Mouse (Mus musculus) cerebellum, adult (tissue): ENCODE measurements around the gene Tmem209.
A peak's percentile ranks its signal among the peaks of the same experiment; 100 is the strongest.

Source experiments
- ATAC-seq: cut with Nextera tagmentation; 2 replicates; pipeline ENCODE4 v1.9.2; 2017; ENCODE audit warnings: mild to moderate bottlenecking, moderate library complexity, mixed read lengths; ENCODE audit not compliant: insufficient number of reproducible peaks, low FRiP score, low TSS enrichment

Gene Tmem209

DNA sequence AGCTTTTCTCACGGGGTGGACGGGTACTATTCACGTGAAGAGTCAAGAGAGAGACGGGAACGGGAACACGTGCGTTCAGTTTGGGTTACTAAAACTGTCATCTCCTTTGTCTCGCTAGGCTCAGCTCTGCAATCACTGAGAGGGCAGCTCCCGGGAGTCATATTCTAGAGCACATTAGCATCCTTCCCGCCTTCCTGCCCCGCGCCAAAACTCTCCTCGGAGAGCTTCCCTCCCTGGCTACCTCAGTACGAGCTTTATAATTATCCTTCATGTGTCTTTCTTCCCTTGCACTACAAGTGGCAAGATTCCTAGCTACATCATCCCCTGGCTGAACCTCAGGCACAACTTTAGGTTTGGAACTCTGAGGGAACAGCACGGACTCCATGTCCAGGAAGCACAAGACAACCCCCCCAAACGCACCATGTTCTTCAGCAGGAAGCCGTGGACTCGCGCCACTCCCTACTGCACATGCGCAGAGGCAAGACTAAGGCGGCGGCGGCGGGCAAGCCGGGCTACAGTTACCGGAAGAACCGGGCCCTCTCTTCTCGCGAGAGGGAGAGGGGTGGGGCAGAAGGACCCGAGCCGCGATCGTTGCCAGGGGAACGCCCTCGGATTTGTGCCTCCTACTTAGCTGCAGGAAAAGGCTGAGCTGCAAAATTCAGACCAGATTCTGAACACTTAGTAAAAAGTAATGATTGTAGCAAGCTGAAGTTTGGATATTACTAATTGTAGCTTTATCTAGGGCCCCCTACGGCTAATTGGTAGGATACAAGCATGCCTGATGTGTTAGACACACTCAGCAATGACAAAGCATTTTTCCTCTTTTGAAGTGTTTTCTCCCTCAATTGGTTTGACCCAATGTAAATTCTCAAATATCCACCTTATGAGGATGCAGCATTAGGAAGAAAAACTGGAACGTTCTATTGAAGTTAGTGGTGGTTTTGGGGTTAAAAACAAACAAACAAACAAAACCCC, at the start of gene Tmem209, which contains the start of gene Ssmem1:
Gene Tmem209, minus strand, starts transcription at position 519 of the 975 bp plus-strand sequence.
Gene Ssmem1, plus strand, starts transcription at position 585 of the 975 bp plus-strand sequence.
- ATAC-seq = peak; percentile 99

DNA sequence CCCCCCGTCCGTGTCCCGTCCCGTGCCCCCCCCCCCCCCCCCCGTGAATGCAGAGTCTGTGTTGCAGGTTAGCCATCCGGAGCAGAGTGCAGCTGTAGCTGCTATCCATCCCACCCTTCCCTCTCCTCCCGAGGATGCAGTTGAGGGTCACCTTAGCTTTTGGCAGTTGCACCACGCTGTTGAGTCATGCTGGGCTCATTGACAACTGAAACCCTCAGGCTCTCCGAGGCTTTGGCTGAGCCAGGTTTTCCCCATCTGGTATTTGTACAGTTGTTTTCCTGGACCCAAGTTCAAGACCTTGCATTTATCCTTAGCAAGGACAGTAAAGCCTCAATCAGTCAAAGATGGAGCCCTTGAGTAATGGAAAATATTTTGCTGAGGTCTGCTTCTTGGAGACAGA, 46.5 kb upstream of the Tmem209 start:
- no peak for ATAC-seq

DNA sequence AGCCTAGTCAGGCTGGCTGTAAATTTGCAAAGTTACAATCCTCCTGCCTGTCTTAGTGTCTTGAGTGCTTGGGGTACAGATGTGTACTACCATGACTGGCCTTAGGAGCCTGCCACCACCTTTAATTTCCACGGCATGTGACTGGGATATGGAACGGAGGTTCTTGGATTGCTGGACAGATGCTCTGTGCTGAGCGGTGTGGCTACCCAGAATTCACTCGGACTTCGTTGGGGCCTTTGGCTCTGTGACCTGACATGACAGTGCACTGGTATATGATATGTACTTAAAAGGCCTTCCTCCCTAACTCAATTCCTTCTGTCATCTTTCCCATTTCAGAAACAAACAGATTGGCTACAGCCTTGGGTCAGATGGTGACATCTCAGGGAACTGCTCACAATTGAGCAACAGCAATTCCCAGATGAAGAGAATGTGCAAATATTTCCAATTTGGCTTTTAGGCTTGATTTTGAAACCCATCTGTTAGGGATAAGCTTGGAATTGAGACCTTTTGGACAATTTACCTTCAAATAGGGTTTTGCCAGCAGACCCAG, 45.1 kb upstream of the Tmem209 start:
- no peak for ATAC-seq

DNA sequence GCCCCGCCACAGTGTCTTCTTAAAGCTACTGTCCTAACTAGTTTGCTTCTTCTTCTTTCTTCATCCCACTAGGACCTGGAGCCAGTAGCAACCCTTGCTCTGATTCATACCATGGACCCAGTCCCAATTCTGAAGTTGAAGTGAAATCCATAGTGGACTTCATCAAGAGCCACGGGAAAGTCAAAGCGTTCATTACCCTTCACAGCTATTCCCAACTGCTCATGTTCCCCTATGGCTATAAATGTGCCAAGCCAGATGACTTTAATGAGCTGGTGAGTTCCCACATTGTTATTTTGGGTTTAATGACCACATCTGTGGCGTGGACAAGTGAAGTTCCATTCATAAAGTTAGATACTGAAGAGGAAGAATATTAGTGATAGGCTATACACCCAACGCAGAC, 44.5 kb upstream of the Tmem209 start:
- no peak for ATAC-seq

DNA sequence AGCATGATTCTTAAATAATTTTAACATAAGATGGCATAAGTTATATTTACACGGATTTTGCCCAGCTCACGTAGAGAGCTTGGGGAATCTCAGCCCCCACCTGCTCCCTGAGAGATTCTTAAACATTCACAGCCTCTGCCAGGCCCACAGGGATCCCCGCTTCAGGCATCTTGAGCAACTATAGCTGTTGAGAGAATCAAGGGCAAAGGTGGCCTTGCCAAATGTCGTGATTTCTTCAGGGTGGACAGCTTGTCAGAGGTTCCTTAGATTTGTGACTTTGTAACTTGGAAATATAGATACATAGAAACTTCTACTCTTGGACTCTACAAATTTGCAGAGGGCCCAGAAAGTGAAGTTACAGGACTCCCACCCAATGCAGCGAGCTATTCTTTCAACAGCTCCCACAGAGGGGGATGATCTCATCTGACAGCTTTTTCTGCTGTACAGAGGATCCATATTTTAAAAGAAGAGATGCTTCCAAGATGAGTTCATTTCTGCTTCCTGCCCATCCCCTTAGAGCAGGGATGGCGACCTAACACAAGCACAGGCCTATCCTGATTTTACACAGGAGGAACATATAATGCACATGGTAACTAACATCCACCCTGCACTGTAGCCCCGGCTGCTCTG, 43.9 kb upstream of the Tmem209 start:
- ATAC-seq = no peak

DNA sequence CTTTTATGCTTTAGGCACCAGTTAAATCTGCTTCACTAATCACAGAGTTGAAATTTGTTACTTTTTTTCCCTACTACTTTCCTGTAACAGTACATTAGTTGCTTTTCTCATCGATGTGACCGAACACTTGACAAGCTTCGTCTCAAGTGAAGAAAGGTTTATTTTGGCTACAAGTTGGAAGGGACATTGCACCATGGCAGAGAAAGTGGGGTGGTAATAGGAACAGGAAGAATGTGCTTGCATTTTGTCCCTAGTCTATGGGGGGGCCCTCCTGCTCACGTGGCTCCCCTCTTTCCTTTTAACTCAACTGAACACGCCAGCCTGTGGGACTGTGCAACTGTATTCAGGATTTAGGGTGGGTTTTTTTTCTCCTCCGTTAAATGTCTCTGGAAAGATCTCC, 43.0 kb upstream of the Tmem209 start:
- ATAC-seq = no peak

DNA sequence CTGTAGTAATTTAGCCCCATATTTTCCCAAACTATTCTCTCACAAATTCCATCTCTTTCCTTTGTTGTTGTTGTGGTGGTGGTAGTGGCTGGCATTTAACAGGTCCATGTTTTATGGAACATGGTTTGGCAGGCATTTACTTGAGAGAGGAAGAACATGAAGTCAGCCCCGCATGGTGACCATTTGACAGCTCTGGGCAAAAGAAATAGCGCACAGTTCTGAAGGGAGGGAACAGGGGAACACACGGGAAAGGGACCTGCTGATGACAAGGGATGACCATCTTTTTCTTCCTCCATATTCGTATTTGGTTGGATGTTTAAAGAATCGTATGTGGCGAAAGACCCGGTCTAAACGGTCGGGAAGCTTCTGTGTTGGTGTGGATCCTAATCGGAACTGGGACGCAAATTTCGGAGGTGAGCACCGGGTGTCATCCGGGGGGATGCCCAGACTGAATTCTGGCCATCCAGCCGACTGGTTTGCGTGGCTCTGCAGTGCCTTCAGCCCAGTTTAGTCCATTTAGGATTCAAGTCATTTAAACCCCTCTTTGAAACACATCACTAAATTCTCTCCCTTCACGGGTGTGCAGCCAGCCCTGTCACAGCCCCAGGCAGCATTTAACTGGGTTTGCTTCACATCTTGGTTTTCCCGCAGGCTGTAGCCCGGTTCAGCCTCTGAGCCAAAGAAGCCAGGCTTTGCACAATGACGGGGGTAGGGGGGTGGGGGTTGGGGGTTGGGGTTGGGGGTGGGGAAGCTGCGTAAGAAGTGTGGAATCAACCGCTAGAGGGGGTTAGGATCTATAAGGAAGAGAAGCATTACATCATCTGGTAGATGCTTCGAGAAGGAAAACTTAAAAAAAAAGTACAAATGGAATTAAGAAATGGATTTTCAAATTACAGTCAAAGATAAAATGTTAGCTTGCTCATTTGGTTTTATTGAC, 42.3 kb upstream of the Tmem209 start:
- ATAC-seq = peak; percentile 41; the same call in 1 of the 2 replicates

DNA sequence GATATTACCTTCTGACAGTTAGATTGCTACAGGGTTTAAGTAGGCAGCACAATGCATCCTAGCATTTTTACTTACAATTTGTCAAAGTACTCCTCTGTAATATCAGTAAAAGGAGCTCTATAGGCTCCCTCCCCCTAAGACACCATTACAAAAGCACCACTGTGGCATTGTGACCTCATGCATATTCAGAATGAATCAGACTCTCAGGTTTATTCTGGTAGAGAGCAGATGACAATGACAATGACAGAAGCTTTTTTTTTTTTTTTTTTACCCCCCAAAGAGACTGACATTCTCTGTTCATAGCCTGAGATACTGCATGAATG, 41.6 kb upstream of the Tmem209 start:
- ATAC-seq = no peak

DNA sequence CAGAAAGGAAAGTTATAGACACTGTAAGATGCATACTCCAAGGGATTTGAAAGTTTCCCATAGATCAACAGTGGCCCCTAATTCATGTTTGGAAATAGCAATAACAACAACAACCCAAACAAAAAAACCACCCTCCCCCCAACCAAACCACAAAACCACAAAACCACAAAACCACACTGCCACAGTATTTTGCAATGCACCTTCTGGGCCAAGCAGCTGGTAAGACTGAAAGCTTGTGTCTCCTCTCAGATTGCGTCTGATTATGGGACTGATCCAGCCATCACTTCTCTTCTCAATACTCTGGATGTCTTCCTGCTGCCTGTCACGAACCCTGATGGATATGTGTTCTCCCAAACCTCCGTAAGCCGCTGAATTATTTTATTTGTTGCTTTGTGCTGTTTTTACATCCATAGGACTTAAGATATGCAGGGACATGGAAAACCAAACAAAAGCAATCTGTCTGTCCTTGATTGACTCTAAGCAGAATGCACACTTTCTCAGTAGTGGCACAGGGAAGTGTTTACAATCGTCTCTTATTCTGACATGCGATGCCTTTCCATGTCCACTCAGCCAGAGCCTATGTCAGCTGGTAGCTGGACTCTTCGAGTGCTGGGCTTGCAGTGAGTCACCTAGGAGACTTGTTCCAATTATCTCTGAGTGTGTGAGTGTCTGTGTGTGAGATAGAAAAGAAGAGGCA, 41.1 kb upstream of the Tmem209 start:
- no peak for ATAC-seq

DNA sequence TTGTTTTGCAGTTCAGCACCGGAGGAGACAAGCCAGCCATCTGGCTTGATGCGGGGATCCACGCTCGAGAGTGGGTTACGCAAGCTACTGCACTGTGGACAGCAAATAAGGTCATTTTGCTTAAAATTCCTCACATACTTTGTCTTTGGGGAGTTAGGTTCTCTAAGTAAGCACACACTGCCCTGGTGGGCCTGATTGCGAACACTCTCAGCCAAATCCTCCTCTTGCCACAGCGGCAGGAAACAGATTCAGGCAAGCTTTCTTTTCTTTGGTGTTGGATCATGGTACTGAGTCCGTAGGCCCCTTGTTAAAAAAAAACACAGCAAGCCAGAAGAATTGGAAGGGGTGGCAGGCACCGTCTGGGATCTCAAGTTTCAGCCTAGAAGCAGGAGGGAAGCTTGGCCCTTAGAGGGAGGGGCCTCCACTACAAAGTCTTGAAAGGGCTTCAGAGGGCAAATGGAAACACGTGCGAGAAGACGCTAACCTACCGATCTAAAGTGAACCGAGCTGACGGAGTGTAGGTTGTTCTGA, 39.7 kb upstream of the Tmem209 start:
- ATAC-seq = no peak

DNA sequence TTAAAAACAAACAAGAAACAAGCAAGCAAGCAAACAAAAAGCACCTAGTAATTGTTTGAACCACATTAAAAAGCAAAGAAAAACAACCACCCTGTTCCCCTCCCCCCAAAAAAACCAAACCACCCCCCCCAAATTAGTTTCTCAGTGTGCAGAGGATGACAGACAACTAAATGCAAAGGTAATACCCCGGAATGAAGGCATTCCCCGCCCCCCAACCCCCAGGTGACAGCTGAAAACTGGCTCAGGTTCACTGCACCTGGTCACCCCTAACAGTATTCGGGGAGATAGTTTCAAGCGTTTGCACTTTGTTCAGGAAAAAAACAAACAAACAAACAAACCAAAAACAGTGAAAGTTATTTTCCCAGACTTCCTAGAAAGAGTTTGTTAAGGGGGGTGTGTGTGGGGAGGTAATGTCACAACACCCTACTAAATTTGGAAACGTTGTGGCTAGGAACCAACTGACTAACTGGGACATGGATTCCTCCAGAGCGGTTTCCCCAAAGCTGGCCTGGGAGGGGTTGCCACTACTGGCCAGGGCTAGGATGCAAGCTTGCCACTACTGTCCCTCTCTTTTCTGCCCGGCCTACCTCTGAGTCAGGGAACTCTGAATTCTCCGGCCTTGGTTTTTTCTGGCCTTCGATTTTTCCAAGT, 38.2 kb upstream of the Tmem209 start:
- ATAC-seq = no peak

DNA sequence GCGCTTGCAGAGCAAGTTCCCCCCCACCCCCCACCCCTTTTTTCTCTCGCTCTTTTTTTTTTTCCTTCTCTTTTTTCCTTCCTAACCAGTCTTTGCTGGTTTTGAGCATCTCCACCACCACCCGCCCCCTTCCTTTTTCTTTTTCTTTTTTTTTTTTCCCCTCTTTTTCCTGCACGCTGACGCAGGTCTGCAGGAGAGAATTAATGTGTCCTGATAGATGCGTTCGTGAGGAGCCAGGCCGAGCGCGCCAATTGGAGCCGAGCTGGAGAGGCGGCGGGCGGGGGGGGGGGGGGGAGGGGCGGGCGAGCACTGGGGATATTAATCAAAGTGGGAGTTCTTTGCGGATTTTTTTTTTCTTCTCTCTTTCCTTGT, 37.7 kb upstream of the Tmem209 start:
- ATAC-seq = 0 out of 2 replicates have a peak, but pooled peaks have one; percentile 58

DNA sequence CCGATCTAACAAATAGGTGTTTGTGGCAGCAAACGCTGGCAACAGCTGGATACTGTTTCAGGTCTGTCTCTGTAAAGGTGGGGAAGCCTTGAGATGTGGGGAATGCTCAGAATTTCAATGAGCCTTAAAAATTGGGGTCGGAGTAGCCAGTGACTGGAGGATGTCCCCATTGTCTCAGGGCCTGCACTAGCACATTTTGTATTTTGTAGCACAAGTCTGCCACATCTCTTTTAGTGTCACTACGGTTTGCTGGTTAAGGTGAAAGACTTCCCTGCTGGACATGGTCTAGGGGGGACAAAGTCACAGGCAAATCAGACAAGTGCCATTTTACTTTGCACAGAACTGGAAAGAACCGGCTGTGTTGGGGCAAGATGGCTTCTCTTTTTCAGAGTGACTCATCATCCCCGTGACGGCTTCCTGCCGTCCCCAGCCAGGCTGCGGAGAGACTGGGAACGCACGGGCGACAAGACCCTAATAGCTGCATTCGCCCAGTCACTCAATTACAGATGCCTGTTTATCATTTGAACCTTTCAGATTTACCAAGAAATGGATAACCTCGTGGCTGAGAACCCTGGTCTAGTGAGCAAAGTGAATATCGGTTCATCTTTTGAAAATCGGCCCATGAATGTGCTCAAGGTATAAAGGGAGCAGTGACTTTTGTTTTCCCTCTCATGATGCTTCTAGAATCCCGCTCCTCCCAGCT, 37.1 kb upstream of the Tmem209 start:
- ATAC-seq = peak; percentile 8; the same call in 1 of the 2 replicates

DNA sequence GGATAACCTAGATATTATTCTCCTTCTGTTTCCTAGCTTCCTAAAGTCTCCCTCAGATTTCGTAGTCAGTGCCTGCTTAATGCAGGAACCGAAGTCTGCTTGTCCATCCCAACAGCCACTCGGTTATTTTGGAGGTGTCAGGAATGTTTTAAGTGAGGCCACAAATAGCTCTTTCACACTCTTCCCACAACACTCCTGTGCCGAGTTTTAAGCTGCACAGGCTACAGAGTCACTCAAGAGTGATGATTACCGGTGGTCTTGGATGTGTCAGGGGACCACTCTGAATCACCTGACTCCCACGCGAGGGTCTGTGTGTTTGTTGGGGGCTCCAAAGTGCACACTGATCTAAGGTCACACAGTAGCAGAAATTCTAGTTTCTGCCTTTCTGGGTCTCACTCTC, 36.1 kb upstream of the Tmem209 start:
- ATAC-seq = no peak

DNA sequence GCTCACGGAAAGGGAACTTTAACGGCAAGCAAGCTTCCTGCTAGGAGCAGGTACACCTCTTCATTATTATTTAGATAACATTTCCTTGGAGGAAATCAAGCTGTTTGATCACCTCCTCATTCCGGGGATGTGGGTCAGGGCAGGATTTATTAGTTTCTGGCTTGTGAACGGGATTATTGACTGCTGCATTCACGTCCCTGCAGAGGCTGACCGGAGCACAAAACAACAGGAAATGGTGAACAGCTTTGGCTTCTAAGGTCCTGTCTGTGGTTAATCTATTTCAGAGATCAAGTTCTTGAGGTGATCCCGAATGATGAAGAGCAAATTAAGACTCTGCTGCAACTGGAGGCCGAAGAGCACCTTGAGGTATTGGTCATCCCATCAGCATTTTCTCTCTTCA, 34.3 kb upstream of the Tmem209 start:
- no peak for ATAC-seq

DNA sequence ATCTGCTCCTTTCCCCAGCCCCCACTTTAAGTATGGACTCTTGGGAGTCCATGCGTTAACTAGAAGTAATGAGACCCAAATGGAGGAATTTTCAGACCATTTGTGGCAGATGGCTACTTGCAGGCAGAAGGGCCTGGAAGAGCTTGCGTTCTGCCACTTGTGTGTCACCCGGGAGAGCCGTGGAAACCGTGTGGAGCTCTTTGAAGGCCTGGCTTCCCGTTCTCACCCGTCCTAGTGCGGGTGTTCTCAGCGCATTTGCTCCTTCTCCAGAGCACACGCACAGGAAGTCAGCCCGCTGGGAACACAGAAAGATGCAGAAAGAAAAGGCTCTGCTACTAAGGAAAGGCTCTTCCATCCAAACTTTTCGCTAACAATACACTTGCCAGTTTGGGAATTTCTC, 33.5 kb upstream of the Tmem209 start:
- ATAC-seq = no peak

DNA sequence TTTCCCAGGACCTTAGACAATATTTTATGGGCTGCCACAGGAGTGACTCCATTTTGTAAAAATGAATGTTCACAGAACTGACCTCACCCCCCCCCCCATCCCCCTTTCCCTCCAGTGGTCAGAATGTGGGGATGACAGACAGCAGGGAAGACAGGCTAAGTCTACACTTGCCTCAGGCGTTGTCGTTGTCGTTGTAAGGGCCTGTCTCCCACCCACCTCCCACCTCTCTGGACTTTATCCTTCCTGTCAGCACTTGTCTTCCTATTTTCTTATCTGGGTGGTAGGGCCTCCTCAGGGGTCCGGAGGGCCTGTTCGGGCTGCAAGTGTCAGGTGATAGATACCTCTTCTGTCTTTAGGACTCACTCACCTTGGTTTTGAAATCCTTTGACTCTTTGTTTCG, 32.7 kb upstream of the Tmem209 start:
- no peak for ATAC-seq

DNA sequence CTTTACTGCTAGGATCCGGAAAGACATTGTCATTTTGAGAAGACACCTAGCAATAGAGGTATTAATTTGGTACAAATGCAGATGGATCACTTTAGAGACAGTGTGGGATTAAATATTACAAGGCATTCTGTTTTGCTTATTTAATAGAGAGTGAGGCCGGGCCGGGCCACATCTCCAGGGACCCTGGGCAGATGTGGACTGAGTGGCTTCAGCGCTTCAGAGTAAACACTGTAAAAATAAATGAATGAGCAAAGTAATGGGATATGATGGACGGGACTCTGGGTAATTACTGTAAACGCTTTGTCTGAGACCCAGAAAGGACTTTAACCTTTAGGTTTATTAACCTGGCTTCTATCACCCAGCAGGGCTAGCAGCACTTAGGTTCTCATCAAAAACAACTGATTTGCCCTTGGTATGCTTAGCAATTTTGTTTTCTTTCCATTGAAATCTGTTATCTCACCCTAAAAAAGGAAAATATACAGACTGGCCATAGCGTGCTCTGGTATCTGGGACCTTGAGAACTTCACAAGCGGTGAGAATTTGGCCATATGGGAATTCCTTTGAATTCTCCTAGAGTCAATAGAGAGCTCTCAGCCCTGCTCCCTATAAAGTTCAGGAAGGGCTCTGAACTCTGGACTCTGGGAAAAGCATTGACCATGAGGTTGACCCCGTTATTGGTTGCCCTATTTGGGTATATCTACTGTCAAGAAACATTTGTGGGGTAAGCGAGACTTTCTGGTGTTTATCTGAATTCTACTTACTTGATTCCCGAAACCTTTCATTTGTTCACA, 31.6 kb upstream of the Tmem209 start, which contains the start of gene Cpa2:
Gene Cpa2, plus strand, starts transcription at position 574 of the 791 bp plus-strand sequence.
- no peak for ATAC-seq
